ENCODE assay signal across 8 mouse cellular contexts in genomic region chr17:88596544-88597221, GRCm38 (mm10). TPM values are rescaled to one million over a fixed set of nuclear protein-coding genes. Genes with fewer than 3 reads are reported as not detected.
DNase-seq lines count a peak whose midpoint lies in the region; ATAC-seq lines count a peak whose summit lies in the region.

No protein-coding gene starts in this region.

- H3K27ac ChIP-seq in embryonic facial prominence, embryonic 10.5 days (replicated peaks), result peak overlapping the region; percentile 89
- H3K27ac ChIP-seq in hindbrain, embryonic 13.5 days, result no peak overlapping the region; the same call in 1 of the 2 replicates
- no peak overlapping the region for H3K27ac ChIP-seq in macrophage
- H3K27ac ChIP-seq in stomach, embryonic 14.5 days (ENCODE audit: low read length), result peak overlapping the region; percentile 88

- H3K4me1 ChIP-seq in embryonic facial prominence, embryonic 10.5 days, result peaks cover 39% of the 10 kb centered on the region
- H3K4me1 ChIP-seq in hindbrain, embryonic 13.5 days (replicated peaks), result peaks cover 20% of the 10 kb centered on the region
- 0 out of 2 replicates have a peak, but pooled peaks cover 15% of the 10 kb centered on the region for H3K4me1 ChIP-seq in stomach, embryonic 14.5 days (ENCODE audit: control insufficient read depth, insufficient read depth, low read length)

- H3K9ac ChIP-seq in hindbrain, embryonic 13.5 days, result 0 out of 2 replicates have a peak overlapping the region, but pooled peaks have one; percentile 46
- no peak overlapping the region for H3K9ac ChIP-seq in stomach, embryonic 14.5 days (replicated peaks; ENCODE audit: low read depth, low read length)

- WGBS in embryonic facial prominence, embryonic 10.5 days, result 27% methylated on average over 16 of the region's 16 CpGs
- 29% methylated on average over 16 of the region's 16 CpGs for whole genome bisulfite sequencing in hindbrain, embryonic 13.5 days
- 47% methylated on average over 15 of the region's 16 CpGs for whole genome bisulfite sequencing in macrophage (ENCODE audit: missing documents)
- WGBS in stomach, embryonic 14.5 days, result 30% methylated on average over 16 of the region's 16 CpGs

- H3K4me2 ChIP-seq in hindbrain, embryonic 13.5 days, result peak overlapping the region; percentile 80
- H3K4me2 ChIP-seq in stomach, embryonic 14.5 days (replicated peaks; ENCODE audit: low read depth, low read length), result peak overlapping the region; percentile 76

- H3K4me3 ChIP-seq in embryonic facial prominence, embryonic 10.5 days, result peak overlapping the region; percentile 71
- H3K4me3 ChIP-seq in hindbrain, embryonic 13.5 days, result peak overlapping the region; percentile 50
- peak overlapping the region; percentile 21; the same call in 1 of the 2 replicates for H3K4me3 ChIP-seq in macrophage (ENCODE audit: inconsistent target)
- peak overlapping the region; percentile 50 for H3K4me3 ChIP-seq in stomach, embryonic 14.5 days (ENCODE audit: low read depth, low read length)

- H3K36me3 ChIP-seq in embryonic facial prominence, embryonic 10.5 days (replicated peaks), result no peaks in the 10 kb centered on the region
- H3K36me3 ChIP-seq in hindbrain, embryonic 13.5 days, result peaks cover 7% of the 10 kb centered on the region
- no peaks in the 10 kb centered on the region for H3K36me3 ChIP-seq in macrophage (ENCODE audit: inconsistent target)
- no peaks in the 10 kb centered on the region for H3K36me3 ChIP-seq in stomach, embryonic 14.5 days (ENCODE audit: control insufficient read depth, insufficient read depth, low read length)

- peak; percentile 66 to 79 for DNase-seq in gastrocnemius, postnatal 4 days (ENCODE audit: low spot score in 2 of 2)
- no peak for DNase-seq in gastrocnemius, postnatal 10 days
- DNase-seq in 3T3-L1 (ENCODE audit: low read depth, low spot score), result peak; percentile 96
- DNase-seq in embryonic facial prominence, embryonic 10.5 days (ENCODE audit: low spot score), result no peak
- DNase-seq in urinary bladder, postnatal 4 days (ENCODE audit: low spot score in 2 of 2), result no peak

- peak; percentile 22; the same call in 1 of the 2 replicates for ATAC-seq in hindbrain, embryonic 13.5 days (ENCODE audit: low FRiP score)
- no peak for ATAC-seq in stomach, embryonic 14.5 days (ENCODE audit: insufficient number of reproducible peaks, insufficient read depth, low FRiP score, low read depth)

- no peaks in the 10 kb centered on the region for H3K9me3 ChIP-seq in embryonic facial prominence, embryonic 10.5 days
- H3K9me3 ChIP-seq in hindbrain, embryonic 13.5 days, result no peaks in the 10 kb centered on the region
- no peaks in the 10 kb centered on the region for H3K9me3 ChIP-seq in stomach, embryonic 14.5 days (ENCODE audit: control insufficient read depth, low read depth, low read length)

- no peaks in the 10 kb centered on the region for H3K27me3 ChIP-seq in embryonic facial prominence, embryonic 10.5 days (replicated peaks; ENCODE audit: low read depth, poor library complexity, severe bottlenecking)
- H3K27me3 ChIP-seq in hindbrain, embryonic 13.5 days, result no peaks in the 10 kb centered on the region
- no peaks in the 10 kb centered on the region for H3K27me3 ChIP-seq in stomach, embryonic 14.5 days (ENCODE audit: control insufficient read depth, insufficient read depth, low read length)

- H3K79me2 ChIP-seq in macrophage (ENCODE audit: inconsistent target), result no peaks in the 10 kb centered on the region

RNA-seq across cellular contexts. Expression of gene Ston1, which starts 0.8 kb away (rescaled TPM):
- total RNA-seq in gastrocnemius, postnatal 4 days (2021), result 10 to 100 TPM; 20.4 to 25.6 TPM
- 10 to 100 TPM; 14.8 to 15.2 TPM for total RNA-seq in gastrocnemius, postnatal 10 days (2021)
- polyA plus RNA-seq in embryonic facial prominence, embryonic 10.5 days (2016; fragmentation: Nextera tagmentation; extraction: Ambion mirVana), result 2.0 and 2.3 TPM in 2 replicates
- polyA plus RNA-seq in hindbrain, embryonic 13.5 days (2015; fragmentation: Nextera tagmentation; extraction: Ambion mirVana), result 2.0 and 2.6 TPM in 2 replicates
- total RNA-seq in macrophage (2018; cell fraction: chromatin; rRNA removed), result 1 to 10 TPM in 3 of 26 experiments, under 1 TPM in 6, not detected in 17; 0.29 to 5.3 (median 0.71) TPM
- under 1 TPM in 21 of 26 experiments, not detected in 5; 0.04 to 0.63 (median 0.27) TPM for total RNA-seq in macrophage (2018; cell fraction: cytosol; rRNA removed)
- total RNA-seq in macrophage (2018; cell fraction: nucleus; rRNA removed), result 1 to 10 TPM in 2 of 26 experiments, under 1 TPM in 11, not detected in 13; 0.20 to 1.5 (median 0.42) TPM
- polyA plus RNA-seq in macrophage (2018), result 0.07 to 0.44 TPM (median 0.21 TPM) in 3 replicates
- 10.4 and 10.8 TPM in 2 replicates for polyA plus RNA-seq in stomach, embryonic 14.5 days (2014; fragmentation: Nextera tagmentation; extraction: Ambion mirVana)

Comparison
In these comparisons a context has a peak if more than half of its experiments do, and no peak if none do; other contexts are left out.
1. DNase-seq: peak in gastrocnemius, postnatal 4 days (2 of 2) and 3T3-L1 (single experiment); none in gastrocnemius, postnatal 10 days (single experiment), embryonic facial prominence, embryonic 10.5 days (single experiment) and urinary bladder, postnatal 4 days (0 of 2).
2. H3K27ac ChIP-seq: peak in embryonic facial prominence, embryonic 10.5 days (single experiment) and stomach, embryonic 14.5 days (single experiment); none in hindbrain, embryonic 13.5 days (single experiment) and macrophage (single experiment).
3. H3K4me3 ChIP-seq: peak in every context shown above with its lines; median percentile 71 in embryonic facial prominence, embryonic 10.5 days; 50 in hindbrain, embryonic 13.5 days; 50 in stomach, embryonic 14.5 days; 21 in macrophage.